Mouse (Mus musculus) MEL (cell line): ENCODE measurements around the gene Sectm1b. TPM values are rescaled to one million over a fixed set of nuclear protein-coding genes. Genes with fewer than 3 reads are reported as not detected.

Source experiments
- DNase-seq: peaks from one replicate; pipeline ENCODE4 v3.0.0; 2011; ENCODE audit warnings: low read depth, low spot score
- H3K27ac ChIP-seq: 2 replicates; pipeline ENCODE4 v1.5.1; 2012; ENCODE audit warnings: low read depth, mild to moderate bottlenecking, control low read depth, low read length, moderate library complexity; ENCODE audit not compliant: control insufficient read depth
- H3K27me3 ChIP-seq, 2 experiments: fragments of 150-350 bp in 1 of 2; sonication (generic) in 1 of 2; 2 replicates each; pipeline ENCODE4 v1.6.1; 2012; ENCODE audit warnings: low read length in 2 of 2, mild to moderate bottlenecking in 2 of 2, improper control_type of control experiment in 1 of 2, moderate library complexity in 1 of 2; ENCODE audit not compliant: insufficient read depth in 2 of 2, control insufficient read depth in 1 of 2
- H3K36me3 ChIP-seq, 2 experiments: 2 replicates each; pipeline ENCODE4 v1.6.1; 2012 to 2014; ENCODE audit warnings: low read length in 2 of 2, improper control_type of control experiment in 1 of 2, inconsistent platforms in 1 of 2, mild to moderate bottlenecking in 1 of 2; ENCODE audit not compliant: insufficient read depth in 2 of 2, control insufficient read depth in 1 of 2
- H3K4me1 ChIP-seq, 2 experiments: fragments of 150-350 bp in 1 of 2; sonication (generic) in 1 of 2; 2 replicates each; pipeline ENCODE4 v1.6.1; 2012; ENCODE audit warnings: low read length in 2 of 2, improper control_type of control experiment in 1 of 2, mild to moderate bottlenecking in 1 of 2; ENCODE audit not compliant: insufficient read depth in 2 of 2, control insufficient read depth in 1 of 2
- H3K4me3 ChIP-seq, 2 experiments: fragments of 150-350 bp in 1 of 2; sonication (generic) in 1 of 2; 2 replicates each; pipeline ENCODE4 v1.5.1; 2012; ENCODE audit warnings: low read depth in 2 of 2, low read length in 2 of 2, mild to moderate bottlenecking in 2 of 2, moderate library complexity in 2 of 2, control low read depth in 1 of 2, improper control_type of control experiment in 1 of 2; ENCODE audit not compliant: control insufficient read depth in 1 of 2, insufficient read depth in 1 of 2
- H3K79me2 ChIP-seq: 2 replicates; pipeline ENCODE4 v1.6.1; 2012; ENCODE audit warnings: mild to moderate bottlenecking, low read length, moderate library complexity; ENCODE audit not compliant: control insufficient read depth, poor library complexity, insufficient read depth
- H3K9ac ChIP-seq: 2 replicates; pipeline ENCODE4 v1.6.1; 2012; ENCODE audit warnings: low read depth, mild to moderate bottlenecking, control low read depth, low read length, moderate library complexity; ENCODE audit not compliant: control insufficient read depth, poor library complexity, severe bottlenecking
- H3K9me3 ChIP-seq: fragments of 150-350 bp; sonication (generic); replicated peaks from 2 replicates; pipeline ENCODE4 v1.6.1; 2012; ENCODE audit warnings: mild to moderate bottlenecking, low read length, improper control_type of control experiment, moderate library complexity; ENCODE audit not compliant: insufficient read depth
- BHLHE40 ChIP-seq: IDR thresholded peaks from 2 replicates; pipeline ENCODE4 v1.6.1; 2012; ENCODE audit warnings: low read depth, mild to moderate bottlenecking, inconsistent platforms, low read length, improper control_type of control experiment, borderline replicate concordance
- CHD1 ChIP-seq: IDR thresholded peaks from 2 replicates; pipeline ENCODE4 v1.6.1; 2012; ENCODE audit warnings: low read depth, mild to moderate bottlenecking, inconsistent platforms, low read length, improper control_type of control experiment
- E2F4 ChIP-seq: IDR thresholded peaks from 2 replicates; pipeline ENCODE4 v1.6.1; 2011; ENCODE audit warnings: low read depth, low read length, improper control_type of control experiment, borderline replicate concordance
- ELF1 ChIP-seq: IDR thresholded peaks from 2 replicates; pipeline ENCODE4 v1.6.1; 2014; ENCODE audit warnings: low read depth, mild to moderate bottlenecking, inconsistent platforms, low read length, improper control_type of control experiment, moderate library complexity
- EP300 ChIP-seq, 2 experiments: IDR thresholded peaks; 2 replicates each; pipeline ENCODE4 v1.6.1; 2011; ENCODE audit warnings: improper control_type of control experiment in 2 of 2, low read length in 2 of 2, low read depth in 1 of 2, mild to moderate bottlenecking in 1 of 2
- ETS1 ChIP-seq: IDR thresholded peaks from 2 replicates; pipeline ENCODE4 v1.6.1; 2012; ENCODE audit warnings: low read depth, mild to moderate bottlenecking, inconsistent platforms, low read length, improper control_type of control experiment, moderate library complexity
- GABPA ChIP-seq: IDR thresholded peaks from 2 replicates; pipeline ENCODE4 v1.6.1; 2012; ENCODE audit warnings: low read depth, mild to moderate bottlenecking, inconsistent platforms, low read length, improper control_type of control experiment, moderate library complexity
- GATA1 ChIP-seq: IDR thresholded peaks from 2 replicates; pipeline ENCODE4 v1.6.1; 2011; ENCODE audit warnings: low read depth, low read length, improper control_type of control experiment
- HCFC1 ChIP-seq: IDR thresholded peaks from 2 replicates; pipeline ENCODE4 v1.6.1; 2012; ENCODE audit warnings: low read depth, mild to moderate bottlenecking, inconsistent platforms, low read length, improper control_type of control experiment, moderate library complexity
- JUND ChIP-seq: IDR thresholded peaks from 2 replicates; pipeline ENCODE4 v1.6.1; 2011; ENCODE audit warnings: low read depth, mild to moderate bottlenecking, improper control_type of control experiment, low read length
- KAT2A ChIP-seq: conservative IDR thresholded peaks from 2 replicates; pipeline ENCODE4 v1.6.1; 2012; ENCODE audit warnings: low read depth, low read length, improper control_type of control experiment, inconsistent platforms
- MAFK ChIP-seq: IDR thresholded peaks from 2 replicates; pipeline ENCODE4 v1.6.1; 2011; ENCODE audit warnings: low read depth, mild to moderate bottlenecking, low read length, improper control_type of control experiment, borderline replicate concordance
- MAZ ChIP-seq: IDR thresholded peaks from 2 replicates; pipeline ENCODE4 v1.6.1; 2012; ENCODE audit warnings: low read depth, mild to moderate bottlenecking, inconsistent platforms, low read length, improper control_type of control experiment
- MYB ChIP-seq: IDR thresholded peaks from 2 replicates; pipeline ENCODE4 v1.6.1; 2011; ENCODE audit warnings: mild to moderate bottlenecking, low read depth, low read length, improper control_type of control experiment
- NRF1 ChIP-seq: IDR thresholded peaks from 2 replicates; pipeline ENCODE4 v1.6.1; 2014; ENCODE audit warnings: low read depth, mild to moderate bottlenecking, inconsistent platforms, low read length, improper control_type of control experiment, moderate library complexity; ENCODE audit not compliant: poor library complexity, insufficient read depth, severe bottlenecking
- POLR2A ChIP-seq, 2 experiments: IDR thresholded peaks; 2 replicates each; pipeline ENCODE4 v1.6.1; 2011 to 2012; ENCODE audit warnings: low read length in 2 of 2, mild to moderate bottlenecking in 2 of 2, control low read depth in 1 of 2, improper control_type of control experiment in 1 of 2, low read depth in 1 of 2, moderate library complexity in 1 of 2; ENCODE audit not compliant: control insufficient read depth in 1 of 2, insufficient read depth in 1 of 2, poor library complexity in 1 of 2
- POLR2AphosphoS5 ChIP-seq: IDR thresholded peaks from 2 replicates; pipeline ENCODE4 v1.6.1; 2012; ENCODE audit warnings: low read depth, borderline replicate concordance, mild to moderate bottlenecking, inconsistent platforms, low read length, moderate library complexity, mixed read lengths
- RAD21 ChIP-seq: IDR thresholded peaks from 2 replicates; pipeline ENCODE4 v1.6.1; 2011; ENCODE audit warnings: mild to moderate bottlenecking, low read depth, low read length, improper control_type of control experiment
- SIN3A ChIP-seq: IDR thresholded peaks from 2 replicates; pipeline ENCODE4 v1.6.1; 2012; ENCODE audit warnings: low read length, improper control_type of control experiment, inconsistent platforms
- TBP ChIP-seq: IDR thresholded peaks from 2 replicates; pipeline ENCODE4 v1.8.0; 2011; ENCODE audit warnings: low read depth, low read length, improper control_type of control experiment
- TCF12 ChIP-seq: IDR thresholded peaks from 2 replicates; pipeline ENCODE4 v1.6.1; 2014; ENCODE audit warnings: low read depth, mild to moderate bottlenecking, inconsistent platforms, low read length, improper control_type of control experiment, moderate library complexity
- UBTF ChIP-seq: IDR thresholded peaks from 2 replicates; pipeline ENCODE4 v1.6.1; 2012; ENCODE audit warnings: low read depth, mild to moderate bottlenecking, inconsistent platforms, low read length, improper control_type of control experiment, moderate library complexity, borderline replicate concordance; ENCODE audit not compliant: insufficient read depth
- ZC3H11A ChIP-seq: IDR thresholded peaks from 2 replicates; pipeline ENCODE4 v1.6.1; 2012; ENCODE audit warnings: low read depth, mild to moderate bottlenecking, inconsistent platforms, low read length, improper control_type of control experiment
- ZKSCAN1 ChIP-seq: IDR thresholded peaks from 2 replicates; pipeline ENCODE4 v1.6.1; 2012; ENCODE audit warnings: low read depth, mild to moderate bottlenecking, inconsistent platforms, low read length, improper control_type of control experiment, moderate library complexity
- ZMIZ1 ChIP-seq: IDR thresholded peaks from 2 replicates; pipeline ENCODE4 v1.6.1; 2012; ENCODE audit warnings: low read depth, mild to moderate bottlenecking, inconsistent platforms, low read length, improper control_type of control experiment, moderate library complexity
- polyA plus RNA-seq, 2 experiments: library from polyadenylated mRNA; stranded (reverse) in 1 of 2; unstranded in 1 of 2; fragments of >175 nt in 1 of 2; fragments of >200 nt in 1 of 2; gene quantifications; 2 replicates each; pipeline versions ENCODE4 v1.2.1 to v1.2.4; 2012; ENCODE audit warnings: low replicate concordance in 2 of 2, low read depth in 1 of 2; ENCODE audit not compliant: insufficient read length in 2 of 2, insufficient read depth in 1 of 2, missing spikeins in 1 of 2
- total RNA-seq: library from RNA; depleted of rRNA; stranded (reverse); fragments of 300-350 nt; gene quantifications from 2 replicates; pipeline ENCODE4 v1.2.3, GENCODE M21; 2012; rRNA removed

Sectm1b gene
- total RNA-seq (not detected in 2 replicates), polyA plus RNA-seq (under 1 TPM in 1 of 2 experiments, not detected in 1; 0.14 TPM)

GRCm38 (mm10) chr11:121063379-121063778 lies at the start of gene Sectm1b:
Sectm1b (minus strand) TSS chr11:121063569.
- no peak for TF ChIP-seq ELF1
- TF ChIP-seq HCFC1, result no peak
- no peak for TF ChIP-seq ZC3H11A
- no peak for TF ChIP-seq TBP
- no peak for TF ChIP-seq JUND
- TF ChIP-seq ZKSCAN1, result no peak
- no peak for TF ChIP-seq CHD1
- no peak for TF ChIP-seq MYB
- TF ChIP-seq POLR2A (IDR thresholded peaks at IDR 0.05; ENCODE audit: control insufficient read depth in 1 of 2, insufficient read depth in 1 of 2, low read depth in 1 of 2, low read length in 2 of 2, poor library complexity in 1 of 2), result no peak
- TF ChIP-seq EP300 (IDR thresholded peaks at IDR 0.05; ENCODE audit: low read depth in 1 of 2, low read length in 2 of 2), result no peak
- no peak for TF ChIP-seq TCF12
- TF ChIP-seq SIN3A, result no peak
- no peak for TF ChIP-seq ETS1
- no peak for TF ChIP-seq E2F4
- no peak for TF ChIP-seq RAD21
- TF ChIP-seq POLR2AphosphoS5, result no peak
- no peak for TF ChIP-seq KAT2A
- H3K9me3 ChIP-seq, result no peaks in the 10 kb centered on the region
- peaks cover 0 to 3% of the 10 kb centered on the region in 2 experiments; a peak in 1 of 4 replicates for H3K27me3 ChIP-seq
- H3K9ac ChIP-seq, result no peak within 1 kb of the TSS
- H3K79me2 ChIP-seq, result peaks cover 4% of the 10 kb centered on the region
- peaks cover 0 to 3% of the 10 kb centered on the region in 2 experiments; a peak in 1 of 4 replicates for H3K4me1 ChIP-seq
- no peak within 1 kb of the TSS for H3K27ac ChIP-seq
- H3K4me3 ChIP-seq, result no peak within 1 kb of the TSS
- H3K36me3 ChIP-seq, result no peaks in the 10 kb centered on the region
- no peak for DNase-seq

- no peak for DNase-seq
- H3K4me3 ChIP-seq, result no peak overlapping the region
- H3K9me3 ChIP-seq, result no peaks in the 10 kb centered on the region
- H3K9ac ChIP-seq, result no peak overlapping the region
- no peak overlapping the region for H3K27ac ChIP-seq
- H3K4me1 ChIP-seq, result peaks cover 5 to 17% of the 10 kb centered on the region in 2 experiments
- TF ChIP-seq E2F4 (no peak), UBTF (no peak), TBP (no peak), HCFC1 (no peak), BHLHE40 (no peak), ZKSCAN1 (no peak), TCF12 (no peak), POLR2A (IDR thresholded peaks at IDR 0.05; ENCODE audit: control insufficient read depth in 1 of 2, insufficient read depth in 1 of 2, low read depth in 1 of 2, low read length in 2 of 2, poor library complexity in 1 of 2) (no peak), KAT2A (no peak), GABPA (no peak), SIN3A (no peak), ZC3H11A (no peak), MAFK (no peak), MAZ (no peak), ZMIZ1 (no peak), GATA1 (no peak), NRF1 (no peak), MYB (no peak)
- no peaks in the 10 kb centered on the region; a peak in 1 of 4 replicates for H3K27me3 ChIP-seq
- peaks cover 0 to 13% of the 10 kb centered on the region in 2 experiments; a peak in 2 of 4 replicates for H3K36me3 ChIP-seq
- peaks cover 11% of the 10 kb centered on the region for H3K79me2 ChIP-seq
Measured at GRCm38 (mm10) chr11:121112091-121112775, 48.9 kb upstream of the Sectm1b start.
